In the genomic region with DNA sequence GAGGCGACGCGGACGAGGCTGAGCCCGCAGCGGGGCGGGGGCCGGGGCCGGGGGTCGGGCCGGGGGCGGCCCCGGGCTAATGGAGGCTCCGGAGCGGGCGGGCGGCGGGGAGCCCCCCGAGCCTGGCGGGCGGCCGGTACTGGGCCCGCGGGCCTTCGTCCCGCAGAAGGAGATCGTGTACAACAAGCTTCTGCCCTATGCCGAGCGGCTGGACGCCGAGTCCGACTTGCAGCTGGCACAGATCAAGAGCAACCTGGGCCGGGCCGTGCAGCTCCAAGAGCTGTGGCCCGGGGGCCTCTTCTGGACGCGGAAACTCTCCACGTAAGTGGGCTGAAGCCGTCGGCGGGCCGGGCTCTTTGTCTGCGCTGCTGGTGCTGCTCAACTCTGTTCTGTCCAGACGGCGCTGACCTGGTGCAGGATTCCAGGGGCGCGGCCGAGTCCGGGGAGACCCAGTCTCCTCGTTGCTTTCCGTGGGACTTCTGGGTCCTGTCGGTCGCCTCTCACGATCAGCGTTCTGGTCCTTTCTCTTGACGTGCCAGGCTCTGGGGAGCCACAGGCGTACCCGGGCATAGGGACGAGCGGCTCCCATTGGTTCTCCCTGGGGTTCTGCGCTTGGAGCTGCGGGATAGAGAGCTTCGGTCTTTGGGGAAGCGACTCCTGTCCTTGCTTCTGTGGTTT, we compare ENCODE assay signal across 8 mouse cellular contexts. TPM values are rescaled to one million over a fixed set of nuclear protein-coding genes. Genes with fewer than 3 reads are reported as not detected.
DNase-seq lines count a peak whose midpoint lies in the region; ATAC-seq lines count a peak whose summit lies in the region.

No protein-coding gene starts in this region.

- peak overlapping the region; percentile 89 for H3K27ac ChIP-seq in forebrain, embryonic 15.5 days (replicated peaks)

- H3K4me3 ChIP-seq in forebrain, embryonic 15.5 days: peak overlapping the region; percentile 81

- H3K4me2 ChIP-seq in forebrain, embryonic 15.5 days (replicated peaks): peak overlapping the region; percentile 75

- under 1% methylated on average over 54 of the region's 64 CpGs for WGBS in forebrain, embryonic 15.5 days

- H3K4me1 ChIP-seq in forebrain, embryonic 15.5 days: peaks cover 27% of the 10 kb centered on the region

- H3K9ac ChIP-seq in forebrain, embryonic 15.5 days (replicated peaks): peak overlapping the region; percentile 88

- peak; percentile 38 for DNase-seq in MEL-GATA-1-ER (ENCODE audit: extremely low read depth, low read depth)
- DNase-seq in cerebellum, adult 11-12 months: peak; percentile 60
- peak; percentile 28 to 56 for DNase-seq in layer of hippocampus, postnatal 25 days (ENCODE audit: extremely low spot score in 1 of 2, low spot score in 1 of 2)
- peak; percentile 36 for DNase-seq in lung, postnatal 25 days (ENCODE audit: low spot score)
- DNase-seq in retina, embryonic 14.5 days (ENCODE audit: low spot score): peak; percentile 69
- peak; percentile 64 for DNase-seq in thymus, postnatal 4 days

- no peaks in the 10 kb centered on the region for H3K36me3 ChIP-seq in forebrain, embryonic 15.5 days

- no peaks in the 10 kb centered on the region for H3K27me3 ChIP-seq in forebrain, embryonic 15.5 days

- no peaks in the 10 kb centered on the region for H3K9me3 ChIP-seq in forebrain, embryonic 15.5 days

- peak; percentile 84 for ATAC-seq in forebrain, embryonic 15.5 days (replicated peaks)
- ATAC-seq in hematopoietic stem cell, adult 5-6 weeks (replicated peaks in 1 of 2; ENCODE audit: insufficient read depth in 1 of 2, low FRiP score in 2 of 2, low TSS enrichment in 1 of 2, low read depth in 1 of 2, poor library complexity in 2 of 2, severe bottlenecking in 2 of 2): peak; percentile 42 to 59

RNA-seq across cellular contexts. Expression of a gene that starts 0.5 kb away (rescaled TPM):
- 17.8 and 20.4 TPM in 2 replicates for polyA plus RNA-seq in forebrain, embryonic 15.5 days (2015; fragmentation: Nextera tagmentation; extraction: Ambion mirVana)
- total RNA-seq in hematopoietic stem cell, adult 5-6 weeks (2017): 49.1 and 50.7 TPM in 2 replicates
- total RNA-seq in layer of hippocampus, postnatal 25 days (2021): 10 to 100 TPM; 35.1 to 47.1 TPM

Comparison
In these comparisons a context has a peak if more than half of its experiments do, and no peak if none do; other contexts are left out.
1. Peak in every context shown above with its lines: DNase-seq, ATAC-seq, H3K4me3 ChIP-seq and H3K27ac ChIP-seq.